Mouse (Mus musculus): Measurements from ENCODE around the gene Scp2. TPM values are rescaled to one million over a fixed set of nuclear protein-coding genes. Genes with fewer than 3 reads are reported as not detected.

Gene Scp2
- polyA plus RNA-seq, 1 experiment, result 115 TPM

DNA sequence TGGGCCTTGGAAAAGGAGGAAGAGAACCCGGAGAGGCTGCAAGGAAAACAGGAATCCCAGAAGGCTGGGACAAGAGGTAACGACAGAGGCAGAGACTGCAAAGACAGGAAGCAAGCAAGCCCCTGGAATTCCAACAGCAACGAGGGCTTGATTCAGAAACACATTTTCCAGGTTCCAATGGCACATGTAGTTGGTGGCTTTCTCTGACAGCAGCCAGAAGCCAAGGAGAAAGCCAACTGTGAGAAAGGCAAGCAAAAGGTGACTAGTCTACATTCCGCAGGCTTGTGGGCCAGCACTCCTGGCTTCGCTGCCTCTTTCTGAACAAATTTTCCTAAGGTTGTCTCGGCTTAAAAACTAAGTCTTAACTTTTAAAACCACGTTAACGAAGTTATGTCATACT lies 74.1 kb downstream of the Scp2 start:
- DNase-seq (ENCODE audit: low read depth), result peak; percentile 27
- TF ChIP-seq CTCF (IDR thresholded peaks at IDR 0.05; ENCODE audit: borderline replicate concordance, extremely low read depth, insufficient read depth, insufficient read length), result no peak
- TF ChIP-seq POLR2A (IDR thresholded peaks at IDR 0.05; ENCODE audit: borderline replicate concordance, extremely low read depth, insufficient read depth, insufficient read length, poor library complexity, severe bottlenecking), result no peak

DNA sequence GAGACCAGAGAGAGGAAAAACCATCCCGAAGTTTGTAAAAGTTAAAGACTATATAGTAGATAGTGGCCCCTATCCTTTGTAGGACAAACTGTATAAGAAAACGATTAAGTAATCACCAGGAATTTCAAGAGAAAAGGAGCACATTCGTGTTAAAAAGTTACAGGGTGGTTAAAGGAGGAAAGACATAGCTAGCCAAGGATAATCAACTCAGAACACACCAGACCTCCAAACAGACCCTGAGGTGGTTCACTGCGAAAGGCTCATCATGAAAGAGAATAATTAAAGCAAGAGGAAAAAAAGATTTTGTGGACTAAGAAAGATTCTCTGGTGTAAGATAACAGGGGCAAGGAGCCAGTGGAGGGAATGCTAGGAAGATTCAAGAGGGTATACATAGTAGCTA lies 74.5 kb downstream of the Scp2 start:
- DNase-seq (ENCODE audit: low read depth), result no peak
- TF ChIP-seq CTCF (IDR thresholded peaks at IDR 0.05; ENCODE audit: borderline replicate concordance, extremely low read depth, insufficient read depth, insufficient read length) (no peak), POLR2A (IDR thresholded peaks at IDR 0.05; ENCODE audit: borderline replicate concordance, extremely low read depth, insufficient read depth, insufficient read length, poor library complexity, severe bottlenecking) (no peak)

- TF ChIP-seq POLR2A (IDR thresholded peaks at IDR 0.05; ENCODE audit: borderline replicate concordance, extremely low read depth, insufficient read depth, insufficient read length, poor library complexity, severe bottlenecking) (no peak), CTCF (IDR thresholded peaks at IDR 0.05; ENCODE audit: borderline replicate concordance, extremely low read depth, insufficient read depth, insufficient read length) (no peak)
- DNase-seq (ENCODE audit: low read depth), result no peak
Observed at GRCm38 (mm10) chr4:108068081-108068480, 76.7 kb downstream of the Scp2 start.

DNA sequence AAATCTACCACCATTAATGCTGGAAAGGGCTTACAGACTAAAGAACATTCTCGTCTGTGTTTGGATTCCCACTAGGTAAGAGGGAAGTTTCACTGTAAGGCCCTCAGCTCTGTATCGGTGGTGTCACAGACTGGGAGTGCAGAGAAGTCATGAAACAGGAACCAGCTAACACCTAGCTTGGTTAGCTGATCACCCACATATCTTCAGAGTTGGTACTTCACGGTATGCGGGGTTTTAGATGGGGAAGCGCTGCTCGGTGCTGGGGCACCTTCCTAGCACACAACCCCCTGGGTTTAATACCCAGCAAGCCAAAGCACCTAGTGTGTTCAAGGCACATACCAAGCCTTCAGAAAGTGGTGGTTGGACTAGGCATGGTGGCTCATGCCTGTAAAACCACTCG lies 77.5 kb downstream of the Scp2 start:
- TF ChIP-seq POLR2A (IDR thresholded peaks at IDR 0.05; ENCODE audit: borderline replicate concordance, extremely low read depth, insufficient read depth, insufficient read length, poor library complexity, severe bottlenecking) (no peak), CTCF (IDR thresholded peaks at IDR 0.05; ENCODE audit: borderline replicate concordance, extremely low read depth, insufficient read depth, insufficient read length) (no peak)
- no peak for DNase-seq (ENCODE audit: low read depth)

GRCm38 (mm10) chr4:108066569-108066968 lies 78.2 kb downstream of the Scp2 start:
- no peak for DNase-seq (ENCODE audit: low read depth)
- TF ChIP-seq CTCF (IDR thresholded peaks at IDR 0.05; ENCODE audit: borderline replicate concordance, extremely low read depth, insufficient read depth, insufficient read length), result no peak
- TF ChIP-seq POLR2A (IDR thresholded peaks at IDR 0.05; ENCODE audit: borderline replicate concordance, extremely low read depth, insufficient read depth, insufficient read length, poor library complexity, severe bottlenecking), result no peak

DNA sequence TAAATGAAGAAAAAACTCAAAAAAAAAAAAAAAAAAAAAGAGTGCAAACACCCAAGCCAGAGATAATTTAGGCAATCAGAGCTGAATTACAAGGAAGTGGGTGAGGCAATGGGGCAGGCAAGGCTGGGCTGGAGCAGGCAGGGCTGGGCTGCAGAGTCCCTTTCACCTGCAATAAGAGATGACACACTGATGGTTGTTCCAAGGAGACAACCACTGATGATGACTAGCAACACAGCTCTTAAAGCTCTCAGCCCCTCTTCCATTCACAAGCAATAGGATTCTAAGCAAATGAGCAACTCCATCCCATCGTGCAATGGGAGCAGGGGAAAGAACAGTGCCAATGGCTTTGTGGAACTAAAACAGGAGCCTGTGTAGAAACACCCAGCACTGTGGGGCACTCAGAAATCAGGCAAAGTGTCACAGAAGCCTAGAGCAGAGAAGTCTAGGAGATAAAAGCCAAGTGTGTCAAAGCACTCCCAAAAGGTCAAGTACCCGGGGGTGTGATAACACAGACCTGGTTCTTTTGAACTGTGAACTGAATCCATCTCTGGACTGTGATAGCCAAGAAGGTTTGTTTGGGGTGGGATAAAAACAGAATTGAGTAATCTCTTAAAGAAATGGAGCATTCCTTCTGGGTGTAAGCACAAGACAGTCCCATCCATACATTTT lies 79.5 kb downstream of the Scp2 start:
- no peak for DNase-seq (ENCODE audit: low read depth)
- TF ChIP-seq POLR2A (IDR thresholded peaks at IDR 0.05; ENCODE audit: borderline replicate concordance, extremely low read depth, insufficient read depth, insufficient read length, poor library complexity, severe bottlenecking) (no peak), CTCF (IDR thresholded peaks at IDR 0.05; ENCODE audit: borderline replicate concordance, extremely low read depth, insufficient read depth, insufficient read length) (no peak)

DNA sequence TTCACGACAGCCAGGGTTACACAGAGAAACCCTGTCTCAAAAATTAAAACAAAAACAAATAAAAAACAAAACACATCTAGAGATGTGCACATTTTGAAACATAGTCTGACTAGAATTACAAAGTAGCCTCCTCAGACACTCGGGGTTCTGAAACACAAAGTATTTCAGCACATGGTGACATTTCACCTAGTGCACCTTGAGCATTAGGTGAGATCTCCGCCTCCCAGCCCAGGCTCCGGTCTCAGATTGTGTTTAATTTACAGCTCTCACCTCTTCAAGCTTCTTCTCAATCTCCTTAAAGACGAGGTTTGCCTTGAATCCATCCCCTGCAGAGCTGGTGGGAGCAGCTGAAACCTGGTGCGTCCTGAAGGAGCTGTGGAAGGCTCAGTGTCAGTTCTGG lies 81.2 kb downstream of the Scp2 start:
- TF ChIP-seq CTCF (IDR thresholded peaks at IDR 0.05; ENCODE audit: borderline replicate concordance, extremely low read depth, insufficient read depth, insufficient read length) (no peak), POLR2A (IDR thresholded peaks at IDR 0.05; ENCODE audit: borderline replicate concordance, extremely low read depth, insufficient read depth, insufficient read length, poor library complexity, severe bottlenecking) (no peak)
- no peak for DNase-seq (ENCODE audit: low read depth)

GRCm38 (mm10) chr4:108062524-108062923 lies 82.3 kb downstream of the Scp2 start:
- DNase-seq (ENCODE audit: low read depth), result no peak
- TF ChIP-seq CTCF (IDR thresholded peaks at IDR 0.05; ENCODE audit: borderline replicate concordance, extremely low read depth, insufficient read depth, insufficient read length) (no peak), POLR2A (IDR thresholded peaks at IDR 0.05; ENCODE audit: borderline replicate concordance, extremely low read depth, insufficient read depth, insufficient read length, poor library complexity, severe bottlenecking) (no peak)

DNA sequence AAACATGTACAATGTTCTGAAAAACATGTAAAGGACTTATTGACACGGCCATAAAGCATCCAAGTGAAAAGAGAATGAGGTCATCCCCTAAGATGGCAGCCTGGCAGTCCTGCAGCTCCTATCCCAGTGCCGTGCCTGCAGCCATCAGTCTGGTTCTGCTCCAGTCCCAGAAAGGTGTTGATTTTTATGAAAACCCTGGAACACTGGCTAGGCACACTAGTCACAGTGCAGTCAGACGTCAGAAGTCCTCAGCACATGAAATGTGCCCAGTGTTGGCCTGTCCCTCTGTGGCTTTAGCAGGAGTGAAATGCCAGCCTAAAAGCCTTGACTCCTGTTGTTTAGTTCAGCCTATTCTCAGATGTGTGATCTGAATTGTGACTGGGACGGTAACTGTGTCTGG lies 84.0 kb downstream of the Scp2 start:
- no peak for DNase-seq (ENCODE audit: low read depth)
- no peak for TF ChIP-seq CTCF (IDR thresholded peaks at IDR 0.05; ENCODE audit: borderline replicate concordance, extremely low read depth, insufficient read depth, insufficient read length)
- no peak for TF ChIP-seq POLR2A (IDR thresholded peaks at IDR 0.05; ENCODE audit: borderline replicate concordance, extremely low read depth, insufficient read depth, insufficient read length, poor library complexity, severe bottlenecking)

- TF ChIP-seq POLR2A (IDR thresholded peaks at IDR 0.05; ENCODE audit: borderline replicate concordance, extremely low read depth, insufficient read depth, insufficient read length, poor library complexity, severe bottlenecking) (no peak), CTCF (IDR thresholded peaks at IDR 0.05; ENCODE audit: borderline replicate concordance, extremely low read depth, insufficient read depth, insufficient read length) (no peak)
Observed at GRCm38 (mm10) chr4:108059601-108060379, 85.0 kb downstream of the Scp2 start.

GRCm38 (mm10) chr4:108058166-108058565 lies 86.6 kb downstream of the Scp2 start:
- TF ChIP-seq CTCF (IDR thresholded peaks at IDR 0.05; ENCODE audit: borderline replicate concordance, extremely low read depth, insufficient read depth, insufficient read length) (no peak), POLR2A (IDR thresholded peaks at IDR 0.05; ENCODE audit: borderline replicate concordance, extremely low read depth, insufficient read depth, insufficient read length, poor library complexity, severe bottlenecking) (no peak)
- no peak for DNase-seq (ENCODE audit: low read depth)

More at GRCm38 (mm10) chr4:108059601-108060379, 85.0 kb downstream of the Scp2 start:
- peak; percentile 63 for DNase-seq (ENCODE audit: low read depth)

GRCm38 (mm10) chr4:108057247-108057646 lies 87.6 kb downstream of the Scp2 start:
- TF ChIP-seq POLR2A (IDR thresholded peaks at IDR 0.05; ENCODE audit: borderline replicate concordance, extremely low read depth, insufficient read depth, insufficient read length, poor library complexity, severe bottlenecking) (no peak), CTCF (IDR thresholded peaks at IDR 0.05; ENCODE audit: borderline replicate concordance, extremely low read depth, insufficient read depth, insufficient read length) (no peak)
- no peak for DNase-seq (ENCODE audit: low read depth)

Measured in brain, embryonic 14.5 days (tissue).